ENCODE assay signal across 13 mouse cellular contexts in genomic region chr6:115897117-115897516, GRCm38 (mm10). TPM values are rescaled to one million over a fixed set of nuclear protein-coding genes. Genes with fewer than 3 reads are reported as not detected.
DNase-seq lines count a peak whose midpoint lies in the region; ATAC-seq and TF ChIP-seq lines count a peak whose summit lies in the region.
"Had no signal": no experiment of that assay in that cellular context is flagged by ENCODE, and none has a peak within 500 bp of the region (broad histone marks: within the 10 kb centered on the region; RNA-seq: fewer than 3 reads in every experiment).

No protein-coding gene starts in this region.

- peak; percentile 62 for DNase-seq in adrenal gland, adult 2 months
- DNase-seq in adrenal gland, postnatal 4 days (ENCODE audit: low spot score in 2 of 2) = no peak
- peak; percentile 50 to 58 for DNase-seq in lung, adult 18-20 months
- no peak for DNase-seq in lung, adult 2 months
- no peak for DNase-seq in heart, postnatal 0 days (ENCODE audit: low spot score)
- DNase-seq in ovary, postnatal 14 days (ENCODE audit: low spot score) = no peak
- DNase-seq: kidney, postnatal 4 days had no signal

- H3K27me3 ChIP-seq in heart, postnatal 0 days (ENCODE audit: control insufficient read depth, insufficient read depth, low read length) = no peaks in the 10 kb centered on the region
- H3K27me3 ChIP-seq in myocyte (ENCODE audit: control insufficient read depth, insufficient read depth, insufficient read length) = no peaks in the 10 kb centered on the region
- H3K27me3 ChIP-seq in midbrain, embryonic 16.5 days (ENCODE audit: control insufficient read depth, insufficient read depth, low read depth, low read length) = no peaks in the 10 kb centered on the region
- H3K27me3 ChIP-seq: heart, embryonic 13.5 days; neural tube, embryonic 13.5 days had no signal

- H3K79me2 ChIP-seq in myocyte (ENCODE audit: control insufficient read depth, insufficient read depth) = no peaks in the 10 kb centered on the region

- H3K4me3 ChIP-seq in lung, adult 2 months (replicated peaks; ENCODE audit: extremely low read depth, low read depth, low read length) = no peak overlapping the region
- H3K4me3 ChIP-seq in heart, postnatal 0 days (ENCODE audit: low read depth, low read length) = no peak overlapping the region
- H3K4me3 ChIP-seq in myocyte = no peak overlapping the region
- H3K4me3 ChIP-seq in midbrain, embryonic 16.5 days (ENCODE audit: low read depth, low read length) = no peak overlapping the region
- H3K4me3 ChIP-seq: heart, embryonic 13.5 days; neural tube, embryonic 13.5 days had no signal

- peaks cover 22% of the 10 kb centered on the region for H3K36me3 ChIP-seq in heart, postnatal 0 days (replicated peaks; ENCODE audit: control insufficient read depth, insufficient read depth, low read length)
- no peaks in the 10 kb centered on the region for H3K36me3 ChIP-seq in myocyte (ENCODE audit: control insufficient read depth, insufficient read depth)
- H3K36me3 ChIP-seq in midbrain, embryonic 16.5 days (ENCODE audit: control insufficient read depth, insufficient read depth, low read length) = peaks cover 7% of the 10 kb centered on the region; the same call in 1 of the 2 replicates

- ATAC-seq in heart, postnatal 0 days (ENCODE audit: insufficient read depth, low read depth) = no peak
- ATAC-seq in midbrain, embryonic 16.5 days = no peak

- TF ChIP-seq POLR2A in lung, adult 2 months (IDR thresholded peaks at IDR 0.05; ENCODE audit: borderline replicate concordance, extremely low read depth, low read depth, low read length) = no peak
- TF ChIP-seq POLR2A in myocyte (IDR thresholded peaks at IDR 0.05; ENCODE audit: insufficient read length, low read depth) = no peak

- no peak overlapping the region for H3K9ac ChIP-seq in heart, postnatal 0 days (replicated peaks; ENCODE audit: low read depth, low read length)
- no peak overlapping the region for H3K9ac ChIP-seq in midbrain, embryonic 16.5 days (ENCODE audit: low read depth, low read length)
- H3K9ac ChIP-seq: heart, embryonic 13.5 days; neural tube, embryonic 13.5 days had no signal

- 0 out of 2 replicates have a peak overlapping the region, but pooled peaks have one; percentile 36 for H3K27ac ChIP-seq in heart, postnatal 0 days (ENCODE audit: low read depth)
- no peak overlapping the region for H3K27ac ChIP-seq in midbrain, embryonic 16.5 days (ENCODE audit: low read length)
- H3K27ac ChIP-seq: heart, embryonic 13.5 days; neural tube, embryonic 13.5 days had no signal

- TF ChIP-seq EP300 in heart, postnatal 0 days (IDR thresholded peaks at IDR 0.05; ENCODE audit: low read depth) = no peak

- WGBS in lung, adult 2 months = 58% methylated on average over 4 of the region's 4 CpGs
- WGBS in heart, postnatal 0 days = 53% methylated on average over 4 of the region's 4 CpGs
- WGBS in midbrain, embryonic 16.5 days = 81% methylated on average over 4 of the region's 4 CpGs

- no peaks in the 10 kb centered on the region for H3K9me3 ChIP-seq in heart, postnatal 0 days (replicated peaks; ENCODE audit: control insufficient read depth, low read length)
- no peaks in the 10 kb centered on the region for H3K9me3 ChIP-seq in midbrain, embryonic 16.5 days (replicated peaks; ENCODE audit: control insufficient read depth, low read length, poor library complexity, severe bottlenecking)
- H3K9me3 ChIP-seq: heart, embryonic 13.5 days; neural tube, embryonic 13.5 days had no signal

- no peak for TF ChIP-seq CTCF in lung, adult 2 months (IDR thresholded peaks at IDR 0.05; ENCODE audit: insufficient read depth, low read length)
- no peak for TF ChIP-seq CTCF in heart, postnatal 0 days (IDR thresholded peaks at IDR 0.05; ENCODE audit: low read depth)

- H3ac ChIP-seq in myocyte (ENCODE audit: control insufficient read depth, insufficient read length) = no peak overlapping the region

- H3K4me1 ChIP-seq in lung, adult 2 months (ENCODE audit: control insufficient read depth, insufficient read depth, low read length) = peaks cover 8% of the 10 kb centered on the region
- H3K4me1 ChIP-seq in heart, postnatal 0 days (ENCODE audit: control insufficient read depth, insufficient read depth) = peaks cover 3% of the 10 kb centered on the region; the same call in 1 of the 2 replicates
- no peaks in the 10 kb centered on the region; the same call in 1 of the 2 replicates for H3K4me1 ChIP-seq in midbrain, embryonic 16.5 days (ENCODE audit: control insufficient read depth, insufficient read depth, low read length)

- H3K4me2 ChIP-seq in heart, postnatal 0 days (ENCODE audit: low read depth, low read length) = no peak overlapping the region
- no peak overlapping the region for H3K4me2 ChIP-seq in myocyte (ENCODE audit: low read depth)
- H3K4me2 ChIP-seq in midbrain, embryonic 16.5 days (ENCODE audit: low read length) = no peak overlapping the region
- H3K4me2 ChIP-seq: heart, embryonic 13.5 days; liver, embryonic 11.5 days; neural tube, embryonic 13.5 days had no signal

TF ChIP-seq in myocyte, 11 proteins besides CTCF, POLR2A, EP300 and RAD21:
- no peak for TF ChIP-seq MYOG (IDR thresholded peaks at IDR 0.05; ENCODE audit: control insufficient read depth in 1 of 3, insufficient read depth in 1 of 3, insufficient read length in 2 of 3, low read depth in 2 of 3)
- no peak for TF ChIP-seq TCF3 (IDR thresholded peaks at IDR 0.05; ENCODE audit: insufficient read length, low read depth)
- TF ChIP-seq E2F4 (IDR thresholded peaks at IDR 0.05; ENCODE audit: insufficient read depth) = no peak
- no peak for TF ChIP-seq SRF (IDR thresholded peaks at IDR 0.05; ENCODE audit: control insufficient read depth, insufficient read length, low read depth)
- no peak for TF ChIP-seq TCF12 (IDR thresholded peaks at IDR 0.05; ENCODE audit: insufficient read depth, poor library complexity, severe bottlenecking)
- peak; percentile 57; the same call in 1 of the 2 replicates for TF ChIP-seq CEBPB (IDR thresholded peaks at IDR 0.05; ENCODE audit: insufficient read depth, poor library complexity, severe bottlenecking)

RNA-seq across cellular contexts. Expression of gene Rho, which starts 34.4 kb away (rescaled TPM):
- total RNA-seq in adrenal gland, adult 2 months (2021) = under 1 TPM; 0.52 to 0.95 TPM
- 2.2 and 3.4 TPM in 2 replicates for polyA plus RNA-seq in adrenal gland, adult 2 months (2012; rRNA removed)
- 1 to 10 TPM in 1 of 2 experiments, under 1 TPM in 1; 0.70 to 1.1 TPM for total RNA-seq in adrenal gland, postnatal 4 days (2021)
- polyA plus RNA-seq in lung, adult 2 months (2012; rRNA removed) = 1.0 and 1.3 TPM in 2 replicates
- total RNA-seq in heart, postnatal 0 days (2014; rRNA removed; ENCODE audit: low replicate concordance) = 1.3 TPM in 1 of 2 replicates, not detected in the other
- polyA plus RNA-seq in heart, postnatal 0 days (2015; fragmentation: Nextera tagmentation; extraction: Ambion mirVana) = 0.04 TPM in 1 of 2 replicates, not detected in the other
- polyA plus RNA-seq in myocyte (2012; fragmentation: generic; extraction: Trizol) = 0.19 TPM
- 0.14 and 0.36 TPM in 2 replicates for polyA plus RNA-seq in midbrain, embryonic 16.5 days (2015; fragmentation: Nextera tagmentation; extraction: Ambion mirVana)
- polyA plus RNA-seq: heart, embryonic 13.5 days; liver, embryonic 11.5 days had no signal

RNA-seq across cellular contexts. Expression of gene Ift122, which starts 43.8 kb away (rescaled TPM):
- total RNA-seq in adrenal gland, adult 2 months (2021) = 10 to 100 TPM; 16.1 to 17.6 TPM
- 14.0 and 16.5 TPM in 2 replicates for polyA plus RNA-seq in adrenal gland, adult 2 months (2012; rRNA removed)
- 10 to 100 TPM; 23.5 to 25.6 TPM for total RNA-seq in adrenal gland, postnatal 4 days (2021)
- polyA plus RNA-seq in lung, adult 2 months (2012; rRNA removed) = 12.6 and 13.4 TPM in 2 replicates
- 17.8 and 25.8 TPM in 2 replicates for total RNA-seq in heart, postnatal 0 days (2014; rRNA removed; ENCODE audit: low replicate concordance)
- polyA plus RNA-seq in heart, postnatal 0 days (2015; fragmentation: Nextera tagmentation; extraction: Ambion mirVana) = 13.3 and 13.5 TPM in 2 replicates
- polyA plus RNA-seq in myocyte (2012; fragmentation: generic; extraction: Trizol) = 21.4 TPM
- polyA plus RNA-seq in midbrain, embryonic 16.5 days (2015; fragmentation: Nextera tagmentation; extraction: Ambion mirVana) = 35.2 and 36.8 TPM in 2 replicates

RNA-seq across cellular contexts. Expression of gene Mbd4, which starts 43.9 kb away (rescaled TPM):
- 1 to 10 TPM; 1.9 to 2.7 TPM for total RNA-seq in adrenal gland, adult 2 months (2021)
- polyA plus RNA-seq in adrenal gland, adult 2 months (2012; rRNA removed) = 0.49 and 0.65 TPM in 2 replicates
- total RNA-seq in adrenal gland, postnatal 4 days (2021) = 1 to 10 TPM; 7.5 to 8.1 TPM
- 1.3 and 2.5 TPM in 2 replicates for polyA plus RNA-seq in lung, adult 2 months (2012; rRNA removed)
- 1.2 and 1.5 TPM in 2 replicates for total RNA-seq in heart, postnatal 0 days (2014; rRNA removed; ENCODE audit: low replicate concordance)
- 3.4 and 4.8 TPM in 2 replicates for polyA plus RNA-seq in heart, postnatal 0 days (2015; fragmentation: Nextera tagmentation; extraction: Ambion mirVana)
- 0.56 TPM for polyA plus RNA-seq in myocyte (2012; fragmentation: generic; extraction: Trizol)
- 8.9 and 10.1 TPM in 2 replicates for polyA plus RNA-seq in midbrain, embryonic 16.5 days (2015; fragmentation: Nextera tagmentation; extraction: Ambion mirVana)

RNA-seq across cellular contexts. Expression of gene H1foo, which starts 47.6 kb away (rescaled TPM):
- total RNA-seq in adrenal gland, adult 2 months (2021) = not detected
- polyA plus RNA-seq in adrenal gland, adult 2 months (2012; rRNA removed) = not detected in 2 replicates
- total RNA-seq in adrenal gland, postnatal 4 days (2021) = not detected
- polyA plus RNA-seq in lung, adult 2 months (2012; rRNA removed) = not detected in 2 replicates
- total RNA-seq in heart, postnatal 0 days (2014; rRNA removed; ENCODE audit: low replicate concordance) = not detected in 2 replicates
- polyA plus RNA-seq in heart, postnatal 0 days (2015; fragmentation: Nextera tagmentation; extraction: Ambion mirVana) = not detected in 2 replicates
- polyA plus RNA-seq in myocyte (2012; fragmentation: generic; extraction: Trizol) = not detected
- polyA plus RNA-seq in midbrain, embryonic 16.5 days (2015; fragmentation: Nextera tagmentation; extraction: Ambion mirVana) = not detected in 2 replicates
- polyA plus RNA-seq: cortical plate, adult 2 months; heart, embryonic 13.5 days; liver, embryonic 11.5 days; neural tube, embryonic 13.5 days had no signal

RNA-seq across cellular contexts. Expression of gene Efcab12, which starts 58.9 kb away (rescaled TPM):
- total RNA-seq in adrenal gland, adult 2 months (2021) = under 1 TPM; 0.66 to 0.75 TPM
- polyA plus RNA-seq in adrenal gland, adult 2 months (2012; rRNA removed) = 0.06 and 0.13 TPM in 2 replicates
- total RNA-seq in adrenal gland, postnatal 4 days (2021) = 1 to 10 TPM in 1 of 2 experiments, under 1 TPM in 1; 0.96 to 1.9 TPM
- 1.7 and 2.0 TPM in 2 replicates for polyA plus RNA-seq in lung, adult 2 months (2012; rRNA removed)
- 1.5 TPM in 1 of 2 replicates, not detected in the other for total RNA-seq in heart, postnatal 0 days (2014; rRNA removed; ENCODE audit: low replicate concordance)
- polyA plus RNA-seq in heart, postnatal 0 days (2015; fragmentation: Nextera tagmentation; extraction: Ambion mirVana) = 0.29 and 0.30 TPM in 2 replicates
- not detected for polyA plus RNA-seq in myocyte (2012; fragmentation: generic; extraction: Trizol)
- polyA plus RNA-seq in midbrain, embryonic 16.5 days (2015; fragmentation: Nextera tagmentation; extraction: Ambion mirVana) = 3.1 and 3.2 TPM in 2 replicates

Comparison
In these comparisons a context has a peak if more than half of its experiments do, and no peak if none do; other contexts are left out.
1. DNase-seq: peak in adrenal gland, adult 2 months (single experiment) and lung, adult 18-20 months (2 of 2); none in adrenal gland, postnatal 4 days (0 of 2), lung, adult 2 months (single experiment), heart, postnatal 0 days (single experiment) and ovary, postnatal 14 days (single experiment).